Mouse (Mus musculus): ENCODE measurements around the gene Ccno. TPM values are rescaled to one million over a fixed set of nuclear protein-coding genes. Genes with fewer than 3 reads are reported as not detected.

Ccno gene
- polyA plus RNA-seq, 1 experiment from 2014 or later, result 12.3 TPM

MicroRNAs encoded within 50 kb of the gene (microRNA counts, 519-probe panel; counts per million panel counts)
- microRNA mmu-miR-449a (3,251 counts per million, percentile 86 among the panel's probes with 10 or more counts), microRNA mmu-miR-449b (19.7 counts per million), microRNA mmu-miR-449c (19.7 counts per million)

Small RNAs within 50 kb of the gene (microRNA-seq; reads per million reads assigned to microRNA genes)
- 9,166 reads per million, percentile 94 among the genes with 10 or more reads in this experiment for gene Mir449a
- 16.9 reads per million, percentile 35 among the genes with 10 or more reads in this experiment for gene Mir449b
- 18.5 reads per million, percentile 37 among the genes with 10 or more reads in this experiment for gene Mir449c

Other genes starting within 250 kb of the Ccno start
- gene Plpp1, start 187.0 kb upstream of the Ccno start, polyA plus RNA-seq (2015; fragmentation: Nextera tagmentation; extraction: Ambion mirVana), result 76.5 TPM in 2 replicates
- 63.6 and 70.5 TPM in 2 replicates for gene Mtrex, start 60.4 kb upstream of the Ccno start, polyA plus RNA-seq (2015; fragmentation: Nextera tagmentation; extraction: Ambion mirVana)
- 22.1 and 25.4 TPM in 2 replicates for gene Dhx29, start 60.3 kb upstream of the Ccno start, polyA plus RNA-seq (2015; fragmentation: Nextera tagmentation; extraction: Ambion mirVana)
- gene Mcidas, start 6.0 kb downstream of the Ccno start, polyA plus RNA-seq (2015; fragmentation: Nextera tagmentation; extraction: Ambion mirVana), result 6.3 and 6.9 TPM in 2 replicates
- 2.1 and 2.8 TPM in 2 replicates for gene Cdc20b, start 47.3 kb downstream of the Ccno start, polyA plus RNA-seq (2015; fragmentation: Nextera tagmentation; extraction: Ambion mirVana)
- gene Gpx8, start 58.6 kb downstream of the Ccno start, polyA plus RNA-seq (2015; fragmentation: Nextera tagmentation; extraction: Ambion mirVana), result 175 TPM in 2 replicates
- 3.9 and 18.9 TPM in 2 replicates for gene Gzma, start 113.2 kb downstream of the Ccno start, polyA plus RNA-seq (2015; fragmentation: Nextera tagmentation; extraction: Ambion mirVana)
- gene Esm1, start 221.9 kb downstream of the Ccno start, polyA plus RNA-seq (2015; fragmentation: Nextera tagmentation; extraction: Ambion mirVana), result 1.2 and 1.9 TPM in 2 replicates
- not detected in 2 replicates for gene Gzmk, start 238.1 kb downstream of the Ccno start, polyA plus RNA-seq (2015; fragmentation: Nextera tagmentation; extraction: Ambion mirVana)

All from lung, embryonic 15.5 days (tissue).